Mouse (Mus musculus): ENCODE data around the gene Ankrd27.
"Not testable (repeated sequence)": the region's sequence is repeated elsewhere in the genome, so short reads cannot be mapped to it uniquely, and the experiment has no call there.

GRCm38 (mm10) chr7:35569724-35570123, 16.3 kb upstream of the Ankrd27 start:
- not testable (repeated sequence) for TF ChIP-seq POLR2A (IDR thresholded peaks at IDR 0.05; ENCODE audit: borderline replicate concordance, control insufficient read depth, low read depth, low read length); CTCF (IDR thresholded peaks at IDR 0.05; ENCODE audit: control insufficient read depth, insufficient read depth, low read length)
